Comparison of ENCODE assay signal across 8 mouse cellular contexts in genomic region chr6:90715245-90715905, GRCm38 (mm10).
DNase-seq lines count a peak whose midpoint lies in the region; ATAC-seq and TF ChIP-seq lines count a peak whose summit lies in the region.

No protein-coding gene starts in this region.

- TF ChIP-seq CTCF in E14TG2a.4 (conservative IDR thresholded peaks at IDR 0.05; ENCODE audit: low read length): no peak
- no peak for TF ChIP-seq CTCF in cerebellum, adult 2 months (IDR thresholded peaks at IDR 0.05; ENCODE audit: borderline replicate concordance, insufficient read depth, low read depth, low read length)

- no peak for TF ChIP-seq POLR2A in cerebellum, adult 2 months (IDR thresholded peaks at IDR 0.05; ENCODE audit: borderline replicate concordance, insufficient read depth, low read length)

- H3K27ac ChIP-seq in heart, embryonic 10.5 days: peak overlapping the region; percentile 91
- H3K27ac ChIP-seq in forebrain, embryonic 13.5 days: peak overlapping the region; percentile 25; the same call in 1 of the 2 replicates
- peak overlapping the region; percentile 80 for H3K27ac ChIP-seq in liver, embryonic 12.5 days
- H3K27ac ChIP-seq in cerebellum, adult 2 months (ENCODE audit: insufficient read depth, low read length): no peak overlapping the region

- peak overlapping the region; percentile 71 for H3K4me3 ChIP-seq in heart, embryonic 10.5 days
- peak overlapping the region; percentile 85 for H3K4me3 ChIP-seq in E14TG2a.4 (replicated peaks; ENCODE audit: low read length)
- peak overlapping the region; percentile 55 for H3K4me3 ChIP-seq in forebrain, embryonic 13.5 days
- peak overlapping the region; percentile 75 for H3K4me3 ChIP-seq in liver, embryonic 12.5 days
- no peak overlapping the region for H3K4me3 ChIP-seq in cerebellum, adult 2 months (replicated peaks; ENCODE audit: insufficient read depth, low read depth, low read length)

- no peaks in the 10 kb centered on the region for H3K36me3 ChIP-seq in heart, embryonic 10.5 days
- peaks cover 8% of the 10 kb centered on the region; the same call in 1 of the 2 replicates for H3K36me3 ChIP-seq in E14TG2a.4 (ENCODE audit: insufficient read depth, low read length)
- no peaks in the 10 kb centered on the region for H3K36me3 ChIP-seq in forebrain, embryonic 13.5 days (ENCODE audit: poor library complexity, severe bottlenecking)
- H3K36me3 ChIP-seq in liver, embryonic 12.5 days: 0 out of 2 replicates have a peak, but pooled peaks cover 7% of the 10 kb centered on the region

- peaks cover 81% of the 10 kb centered on the region for H3K4me1 ChIP-seq in heart, embryonic 10.5 days
- H3K4me1 ChIP-seq in E14TG2a.4 (replicated peaks; ENCODE audit: low read depth, low read length): peaks cover 27% of the 10 kb centered on the region
- peaks cover 70% of the 10 kb centered on the region for H3K4me1 ChIP-seq in forebrain, embryonic 13.5 days
- peaks cover 67% of the 10 kb centered on the region for H3K4me1 ChIP-seq in liver, embryonic 12.5 days
- H3K4me1 ChIP-seq in cerebellum, adult 2 months (ENCODE audit: control insufficient read depth, insufficient read depth, low read length): peaks cover 45% of the 10 kb centered on the region

- no peaks in the 10 kb centered on the region for H3K9me3 ChIP-seq in heart, embryonic 10.5 days
- no peaks in the 10 kb centered on the region for H3K9me3 ChIP-seq in E14TG2a.4 (ENCODE audit: low read length)
- no peaks in the 10 kb centered on the region for H3K9me3 ChIP-seq in forebrain, embryonic 13.5 days (replicated peaks)
- no peaks in the 10 kb centered on the region for H3K9me3 ChIP-seq in liver, embryonic 12.5 days (replicated peaks)

- no peaks in the 10 kb centered on the region for H3K27me3 ChIP-seq in heart, embryonic 10.5 days (ENCODE audit: insufficient read depth, poor library complexity, severe bottlenecking)
- H3K27me3 ChIP-seq in E14TG2a.4 (ENCODE audit: insufficient read depth, low read length): no peaks in the 10 kb centered on the region
- H3K27me3 ChIP-seq in forebrain, embryonic 13.5 days: no peaks in the 10 kb centered on the region
- H3K27me3 ChIP-seq in liver, embryonic 12.5 days (replicated peaks): no peaks in the 10 kb centered on the region
- H3K27me3 ChIP-seq in cerebellum, adult 2 months (ENCODE audit: control insufficient read depth, insufficient read depth, low read length): no peaks in the 10 kb centered on the region

- no peak for DNase-seq in heart, embryonic 10.5 days (ENCODE audit: low spot score)
- DNase-seq in heart, postnatal 36 days: no peak
- no peak for DNase-seq in cerebellum, adult 2 months
- DNase-seq in left cerebral cortex, postnatal 25 days (ENCODE audit: low spot score in 2 of 2): no peak
- DNase-seq in adrenal gland, postnatal 10 days: no peak

- peak overlapping the region; percentile 86 for H3K4me2 ChIP-seq in forebrain, embryonic 13.5 days
- peak overlapping the region; percentile 81 for H3K4me2 ChIP-seq in liver, embryonic 12.5 days

- intact Hi-C loops in heart, postnatal 36 days (cut with DNase I): no loop called here
- intact Hi-C loops in left cerebral cortex, postnatal 25 days (cut with DNase I): no loop called here

- 47% methylated on average over 4 of the region's 4 CpGs for WGBS in heart, embryonic 10.5 days
- 58% methylated on average over 4 of the region's 4 CpGs for WGBS in forebrain, embryonic 13.5 days
- 51% methylated on average over 4 of the region's 4 CpGs for WGBS in liver, embryonic 12.5 days (ENCODE audit: insufficient replicate concordance)
- 73% methylated on average over 4 of the region's 4 CpGs for WGBS in cerebellum, adult 2 months

- ATAC-seq in forebrain, embryonic 13.5 days: peak; percentile 43; the same call in 1 of the 2 replicates
- ATAC-seq in liver, embryonic 12.5 days: no peak

- H3K9ac ChIP-seq in forebrain, embryonic 13.5 days: peak overlapping the region; percentile 75
- peak overlapping the region; percentile 93 for H3K9ac ChIP-seq in liver, embryonic 12.5 days
